Mouse (Mus musculus) kidney, postnatal 0 days (tissue): ENCODE measurements around the gene Chd1. TPM values are rescaled to one million over a fixed set of nuclear protein-coding genes. Genes with fewer than 3 reads are reported as not detected.
A peak's percentile ranks its signal among the peaks of the same experiment; 100 is the strongest.

ENCODE experiments used
- ATAC-seq: fragments of 200-750 bp; cut with Nextera tagmentation; replicated peaks from 2 replicates; pipeline ENCODE4 v1.8.0; 2017; ENCODE audit warnings: low read depth, moderate number of reproducible peaks, moderate TSS enrichment, moderate library complexity; ENCODE audit not compliant: low FRiP score
- DNase-seq: peaks from one replicate; pipeline ENCODE4 v3.0.0-alpha.2; 2016; ENCODE audit warnings: low spot score
- H3K27ac ChIP-seq: fragments of 300-500 bp; sonication (generic); 2 replicates; pipeline ENCODE4 v1.5.1; 2014; ENCODE audit warnings: mild to moderate bottlenecking
- H3K27me3 ChIP-seq: fragments of 300-500 bp; sonication (generic); 2 replicates; pipeline ENCODE4 v1.6.1; 2014; ENCODE audit warnings: low read length, mixed read lengths; ENCODE audit not compliant: insufficient read depth
- H3K36me3 ChIP-seq: fragments of 300-500 bp; sonication (generic); 2 replicates; pipeline ENCODE4 v1.6.1; 2014; ENCODE audit warnings: low read length, mixed read lengths; ENCODE audit not compliant: insufficient read depth
- H3K4me1 ChIP-seq: fragments of 300-500 bp; sonication (generic); replicated peaks from 2 replicates; pipeline ENCODE4 v1.6.1; 2014; ENCODE audit warnings: antibody characterized with exemption, low read length, mixed read lengths; ENCODE audit not compliant: insufficient read depth
- H3K4me2 ChIP-seq: fragments of 300-500 bp; sonication (generic); 2 replicates; pipeline ENCODE4 v1.6.1; 2014; ENCODE audit warnings: mild to moderate bottlenecking, low read length, moderate library complexity, mixed read lengths
- H3K4me3 ChIP-seq: fragments of 300-500 bp; sonication (generic); replicated peaks from 2 replicates; pipeline ENCODE4 v1.5.1; 2014; ENCODE audit warnings: low read depth, low read length
- H3K9ac ChIP-seq: fragments of 300-500 bp; sonication (generic); 2 replicates; pipeline ENCODE4 v1.6.1; 2014; ENCODE audit warnings: low read depth, low read length
- H3K9me3 ChIP-seq: fragments of 300-500 bp; sonication (generic); replicated peaks from 2 replicates; pipeline ENCODE4 v1.6.1; 2016; ENCODE audit warnings: low read length, inconsistent platforms, mixed read lengths
- CTCF ChIP-seq: IDR thresholded peaks from 2 replicates; pipeline ENCODE4 v1.5.1; 2016; ENCODE audit warnings: antibody characterized with exemption, low read depth, mild to moderate bottlenecking, moderate library complexity
- WGBS: fragments of 180-500 bp; shearing (Covaris S2); extraction: QIAGEN DNeasy Blood & Tissue Kit; methylation state at CpG from one replicate; pipeline ENCODE4 v1.1.7; 2014; 5-methylcytosine and 5-hydroxymethylcytosine counted together
- polyA plus RNA-seq: library from polyadenylated mRNA; unstranded; fragments of >200 nt; fragmentation: Nextera tagmentation; extraction: Ambion mirVana; gene quantifications from 2 replicates; pipeline ENCODE4 v1.2.1, GENCODE M21; 2015

The Chd1 gene
- polyA plus RNA-seq, 1 experiment from 2014 or later, result 23.4 TPM

DNA sequence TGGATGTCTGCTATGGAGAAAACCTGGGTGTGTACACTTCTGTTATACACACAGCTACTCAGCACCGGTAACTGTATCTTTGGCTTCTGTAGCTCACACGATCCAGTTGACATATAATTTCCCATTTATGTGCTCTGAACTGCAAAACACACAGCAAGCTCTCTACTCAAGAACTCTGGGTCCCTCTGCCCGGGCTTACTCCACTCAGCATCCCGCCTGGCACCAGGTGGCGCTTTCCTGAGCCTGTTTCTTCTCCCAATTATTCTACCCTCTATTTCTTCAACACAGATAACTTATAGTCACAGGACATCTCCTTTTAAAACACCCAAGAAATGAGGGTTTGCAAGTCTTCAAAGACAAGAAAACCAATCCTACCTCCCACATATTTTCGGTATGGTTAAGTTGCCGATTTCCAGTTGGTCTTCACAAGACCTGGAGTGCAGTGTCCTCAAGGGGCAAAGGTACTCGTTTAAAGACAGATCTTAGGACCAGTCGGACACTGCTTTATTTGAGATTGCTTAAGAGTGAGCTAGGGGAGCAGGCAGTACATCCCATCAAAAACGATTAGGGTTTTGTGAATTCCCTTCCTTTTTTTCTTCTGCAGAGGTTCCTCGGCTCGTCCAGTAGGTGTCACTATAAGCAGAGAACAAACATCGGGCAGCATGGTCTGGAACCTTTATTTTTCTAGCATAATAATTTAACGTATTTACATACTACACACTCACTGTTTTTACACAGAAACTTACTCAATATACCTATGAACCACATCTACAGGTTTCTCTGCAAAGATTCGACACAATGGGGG is 99.4 kb downstream of the Chd1 start:
- no peak overlapping the region for H3K27ac ChIP-seq
- peak; percentile 84 for DNase-seq
- H3K4me3 ChIP-seq, result no peak overlapping the region
- WGBS, result 39% methylated on average over 15 of the region's 15 CpGs
- no peaks in the 10 kb centered on the region for H3K9me3 ChIP-seq
- H3K4me1 ChIP-seq, result peaks cover 14% of the 10 kb centered on the region
- no peaks in the 10 kb centered on the region for H3K27me3 ChIP-seq
- H3K4me2 ChIP-seq, result no peak overlapping the region
- TF ChIP-seq CTCF, result peak; percentile 79
- no peaks in the 10 kb centered on the region for H3K36me3 ChIP-seq
- no peak for ATAC-seq
- no peak overlapping the region for H3K9ac ChIP-seq

DNA sequence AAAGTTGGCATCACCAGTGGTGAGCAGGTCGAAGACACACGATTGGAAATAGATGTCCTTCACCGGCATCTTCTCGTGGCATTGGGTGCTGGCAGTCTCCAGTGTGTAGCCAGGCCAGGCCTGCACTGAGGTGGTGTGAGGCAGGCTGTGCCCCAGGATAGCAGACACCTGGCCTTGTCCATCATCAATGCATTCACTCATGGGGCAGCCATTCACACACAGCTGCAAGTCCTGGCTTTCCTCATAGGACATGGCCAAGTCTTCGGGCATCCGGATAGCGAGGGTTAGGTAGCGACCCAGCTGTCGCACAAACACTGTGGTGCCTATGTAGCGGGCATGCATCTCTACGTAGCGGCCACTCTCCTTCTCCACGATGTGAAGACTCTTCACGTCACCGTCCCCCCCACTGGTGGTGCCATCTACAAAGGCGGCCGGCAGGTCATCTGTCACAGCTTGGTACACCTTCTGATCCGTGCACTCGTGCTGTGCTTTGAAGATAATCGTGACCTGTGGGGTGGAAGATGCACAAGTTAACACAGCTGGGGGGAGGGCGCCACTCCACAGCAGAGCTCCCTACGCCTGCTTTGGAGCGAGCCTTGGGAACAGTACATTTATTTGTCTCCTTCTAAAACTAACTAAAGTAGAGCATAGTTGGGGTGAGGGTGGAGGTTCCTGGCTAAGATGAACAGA is 102.7 kb downstream of the Chd1 start:
- H3K27me3 ChIP-seq, result no peaks in the 10 kb centered on the region
- no peak for ATAC-seq
- 84% methylated on average over 23 of the region's 23 CpGs for WGBS

DNA sequence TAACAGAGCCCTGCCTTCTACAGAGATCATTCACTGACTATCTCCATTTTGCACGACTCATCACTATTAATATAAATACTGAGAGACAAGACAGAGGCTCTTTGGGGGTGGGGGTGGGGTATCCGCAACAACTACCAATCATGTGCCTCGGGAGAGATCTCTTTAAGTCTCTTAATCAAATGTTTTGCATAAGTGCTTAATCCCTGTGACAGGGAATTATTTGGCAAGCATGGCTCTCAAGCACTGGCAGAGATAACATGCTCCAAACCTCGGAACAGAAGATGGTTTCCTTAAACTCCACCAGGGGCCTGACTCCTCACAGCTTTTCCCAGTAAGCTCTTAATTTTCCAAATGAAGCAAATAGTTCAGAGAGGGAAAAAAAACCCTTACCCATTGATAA is 103.2 kb downstream of the Chd1 start:
- H3K4me3 ChIP-seq, result no peak overlapping the region
- H3K4me2 ChIP-seq, result no peak overlapping the region
- whole genome bisulfite sequencing, result 58% methylated on average over 4 of the region's 4 CpGs
- ATAC-seq (no peak), DNase-seq (no peak)
- no peaks in the 10 kb centered on the region for H3K27me3 ChIP-seq
- no peak for TF ChIP-seq CTCF
- no peak overlapping the region for H3K27ac ChIP-seq
- no peaks in the 10 kb centered on the region for H3K36me3 ChIP-seq
- peaks cover 22% of the 10 kb centered on the region for H3K4me1 ChIP-seq
- no peaks in the 10 kb centered on the region for H3K9me3 ChIP-seq
- no peak overlapping the region for H3K9ac ChIP-seq

More for the DNA sequence above, 102.7 kb downstream of the Chd1 start:
- Histone ChIP-seq H3K27ac (no peak overlapping the region), H3K4me2 (no peak overlapping the region), H3K4me3 (no peak overlapping the region), H3K36me3 (no peaks in the 10 kb centered on the region), H3K4me1 (peaks cover 22% of the 10 kb centered on the region), H3K9ac (no peak overlapping the region), H3K9me3 (no peaks in the 10 kb centered on the region)
- DNase-seq, result no peak
- no peak for TF ChIP-seq CTCF

DNA sequence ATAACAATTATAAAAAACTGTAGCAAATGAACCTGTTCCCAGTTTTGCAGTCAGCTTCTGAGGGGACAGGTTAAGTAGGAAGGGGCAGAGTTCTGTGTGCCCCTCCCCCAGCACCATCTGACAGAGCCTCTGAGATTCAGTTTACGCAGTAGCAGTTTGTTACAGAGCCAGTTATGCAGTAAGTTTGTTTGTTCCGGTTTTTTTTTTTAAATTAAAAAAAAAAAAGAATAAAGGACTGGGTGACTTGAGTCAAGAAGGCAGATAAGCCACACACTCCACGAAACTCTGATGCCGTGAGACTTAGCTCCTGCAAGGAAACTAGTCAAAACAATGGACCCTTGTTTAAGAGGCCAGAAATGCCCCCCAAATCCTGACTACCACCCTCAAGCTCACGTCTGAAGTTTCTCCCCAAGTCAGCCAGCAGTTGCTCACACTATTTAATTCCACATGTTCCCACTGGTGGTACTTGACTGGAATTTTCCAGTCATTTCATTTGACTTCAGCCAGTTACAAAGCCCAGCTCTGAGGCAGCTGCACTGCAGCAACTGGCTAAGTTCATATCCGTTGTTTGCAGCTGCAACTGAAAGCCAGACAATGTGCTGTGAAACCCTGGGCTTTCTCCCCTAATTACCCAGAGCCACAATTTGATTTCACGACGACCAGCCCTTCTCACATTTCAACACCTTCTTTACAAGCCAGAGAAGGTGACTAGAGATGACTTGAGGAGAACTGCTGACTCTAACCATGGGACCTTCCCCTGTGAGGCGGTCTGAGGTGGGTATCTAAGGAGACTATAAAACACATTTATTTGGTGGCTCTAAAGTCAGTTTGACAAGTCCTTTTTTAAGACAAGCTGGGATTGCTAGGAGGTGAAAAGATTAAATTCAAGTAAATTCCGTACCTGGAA is 104.0 kb downstream of the Chd1 start:
- no peak overlapping the region; the same call in 1 of the 2 replicates for H3K9ac ChIP-seq
- DNase-seq, result peak; percentile 51
- ATAC-seq, result no peak
- peaks cover 23% of the 10 kb centered on the region for H3K4me1 ChIP-seq
- H3K36me3 ChIP-seq, result no peaks in the 10 kb centered on the region
- peak overlapping the region; percentile 48 for H3K27ac ChIP-seq
- H3K9me3 ChIP-seq, result no peaks in the 10 kb centered on the region
- 18% methylated on average over 10 of the region's 10 CpGs for WGBS
- no peak overlapping the region for H3K4me3 ChIP-seq
- 0 out of 2 replicates have a peak overlapping the region, but pooled peaks have one; percentile 4 for H3K4me2 ChIP-seq
- TF ChIP-seq CTCF, result no peak
- H3K27me3 ChIP-seq, result no peaks in the 10 kb centered on the region

DNA sequence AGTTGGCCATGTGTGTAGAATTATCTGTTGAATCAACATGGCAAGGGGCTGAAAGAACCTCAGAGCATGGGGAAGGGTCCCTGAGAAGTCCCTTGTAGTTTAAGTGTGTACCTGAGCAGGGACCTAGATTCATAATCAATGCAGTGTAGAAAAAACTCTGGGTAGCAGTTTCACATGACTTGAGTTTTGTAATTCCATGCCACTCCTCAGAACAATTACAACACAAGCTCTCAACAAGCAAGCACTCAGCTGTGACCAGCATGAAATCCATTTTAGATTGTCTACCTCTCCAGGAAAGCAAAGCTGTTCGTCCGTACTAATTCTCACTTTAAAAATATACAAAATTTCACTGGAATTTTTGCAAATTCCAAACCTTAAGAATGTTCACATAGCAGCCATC is 105.2 kb downstream of the Chd1 start:
- no peak for TF ChIP-seq CTCF
- whole genome bisulfite sequencing, result 47% methylated on average over 2 of the region's 2 CpGs
- no peak overlapping the region for H3K9ac ChIP-seq
- H3K4me3 ChIP-seq, result no peak overlapping the region
- H3K9me3 ChIP-seq, result no peaks in the 10 kb centered on the region
- H3K27me3 ChIP-seq, result no peaks in the 10 kb centered on the region
- no peaks in the 10 kb centered on the region for H3K36me3 ChIP-seq
- no peak overlapping the region for H3K4me2 ChIP-seq
- DNase-seq (no peak), ATAC-seq (0 out of 2 replicates have a peak, but pooled peaks have one; percentile 21)
- H3K4me1 ChIP-seq, result peaks cover 32% of the 10 kb centered on the region
- H3K27ac ChIP-seq, result no peak overlapping the region
